Mouse (Mus musculus) lung, embryonic 14.5 days (tissue): ENCODE results near the gene Ankrd7. TPM values are rescaled to one million over a fixed set of nuclear protein-coding genes. Genes with fewer than 3 reads are reported as not detected.
"Not testable (repeated sequence)": the region's sequence is repeated elsewhere in the genome, so short reads cannot be mapped to it uniquely, and the experiment has no call there.

Experiments used
- ATAC-seq: fragments of 200-750 bp; cut with Nextera tagmentation; 2 replicates; pipeline ENCODE4 v1.8.0; 2017; ENCODE audit warnings: mild to moderate bottlenecking, moderate TSS enrichment, moderate library complexity; ENCODE audit not compliant: insufficient read depth
- DNase-seq: peaks from one replicate; pipeline ENCODE4 v3.0.0-alpha.2; 2015
- H3K27ac ChIP-seq: fragments of 300-500 bp; sonication (generic); 2 replicates; pipeline ENCODE4 v1.5.1; 2014; ENCODE audit warnings: low read depth, mild to moderate bottlenecking, moderate library complexity
- H3K27me3 ChIP-seq: fragments of 300-500 bp; sonication (generic); 2 replicates; pipeline ENCODE4 v1.6.1; 2014; ENCODE audit warnings: low read length, control low read depth; ENCODE audit not compliant: insufficient read depth
- H3K36me3 ChIP-seq: fragments of 300-500 bp; sonication (generic); 2 replicates; pipeline ENCODE4 v1.6.1; 2014; ENCODE audit warnings: control low read depth; ENCODE audit not compliant: insufficient read depth
- H3K4me1 ChIP-seq: fragments of 300-500 bp; sonication (generic); 2 replicates; pipeline ENCODE4 v1.6.1; 2014; ENCODE audit warnings: antibody characterized with exemption, control low read depth; ENCODE audit not compliant: insufficient read depth
- H3K4me2 ChIP-seq: fragments of 300-500 bp; sonication (generic); 2 replicates; pipeline ENCODE4 v1.6.1; 2014; ENCODE audit warnings: mild to moderate bottlenecking
- H3K4me3 ChIP-seq: fragments of 300-500 bp; sonication (generic); 2 replicates; pipeline ENCODE4 v1.5.1; 2014; ENCODE audit warnings: low read depth, low read length
- H3K9ac ChIP-seq: fragments of 300-500 bp; sonication (generic); 2 replicates; pipeline ENCODE4 v1.6.1; 2014
- H3K9me3 ChIP-seq: fragments of 300-500 bp; sonication (generic); 2 replicates; pipeline ENCODE4 v1.6.1; 2016; ENCODE audit warnings: low read depth, low read length, control low read depth
- CTCF ChIP-seq: IDR thresholded peaks from 2 replicates; pipeline ENCODE4 v1.5.1; 2016; ENCODE audit warnings: antibody characterized with exemption, low read depth
- WGBS: fragments of 180-500 bp; shearing (Covaris S2); extraction: QIAGEN DNeasy Blood & Tissue Kit; methylation state at CpG from one replicate; pipeline ENCODE4 v1.1.7; 2014; 5-methylcytosine and 5-hydroxymethylcytosine counted together
- polyA plus RNA-seq: library from polyadenylated mRNA; unstranded; fragments of >200 nt; fragmentation: Nextera tagmentation; extraction: Ambion mirVana; gene quantifications from 2 replicates; pipeline ENCODE4 v1.2.1, GENCODE M21; 2014

Gene Ankrd7
- polyA plus RNA-seq: 0.25 TPM in 1 of 2 replicates, not detected in the other

GRCm38 (mm10) chr6:18866018-18866417 lies at the start of gene Ankrd7:
TSS of gene Ankrd7 (plus strand) at chr6:18866318.
- Histone ChIP-seq H3K4me3 (no peak within 1 kb of the TSS), H3K9me3 (no peaks in the 10 kb centered on the region), H3K4me1 (no peaks in the 10 kb centered on the region), H3K4me2 (no peak within 1 kb of the TSS), H3K36me3 (no peaks in the 10 kb centered on the region), H3K27me3 (no peaks in the 10 kb centered on the region), H3K27ac (no peak within 1 kb of the TSS), H3K9ac (no peak within 1 kb of the TSS)
- no peak for ATAC-seq
- DNase-seq: no peak
- WGBS: 95% methylated on average over 8 of the region's 8 CpGs
- no peak for TF ChIP-seq CTCF

GRCm38 (mm10) chr6:18819343-18819742 lies 46.8 kb upstream of the Ankrd7 start:
- ATAC-seq (no peak), DNase-seq (peak; percentile 87)
- no peak overlapping the region for H3K4me3 ChIP-seq
- no peak overlapping the region for H3K4me2 ChIP-seq
- H3K9me3 ChIP-seq: no peaks in the 10 kb centered on the region
- TF ChIP-seq CTCF: peak; percentile 80
- no peak overlapping the region for H3K27ac ChIP-seq
- no peak overlapping the region for H3K9ac ChIP-seq
- H3K4me1 ChIP-seq: no peaks in the 10 kb centered on the region
- no peaks in the 10 kb centered on the region for H3K27me3 ChIP-seq
- WGBS: 11% methylated on average over 4 of the region's 4 CpGs
- no peaks in the 10 kb centered on the region for H3K36me3 ChIP-seq

DNA sequence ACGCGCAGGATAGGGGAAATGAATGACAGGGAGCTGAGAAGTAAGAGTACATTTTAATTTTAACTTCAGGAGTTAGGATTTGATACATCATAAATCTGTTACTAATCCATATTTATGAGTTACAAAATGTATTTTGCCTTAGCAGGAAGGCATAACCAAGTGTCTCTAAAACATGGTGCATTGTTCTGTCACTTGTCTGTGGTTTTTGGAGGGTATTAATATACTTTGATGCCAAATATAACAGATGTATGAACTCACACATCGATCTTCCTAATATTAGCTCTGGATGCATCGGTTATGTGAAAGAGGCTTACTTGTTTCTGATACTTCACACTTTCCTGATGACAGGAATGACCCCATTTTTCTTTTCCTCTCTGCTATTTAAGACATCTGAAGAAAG lies 45.9 kb upstream of the Ankrd7 start:
- no peak overlapping the region for H3K9ac ChIP-seq
- H3K9me3 ChIP-seq: no peaks in the 10 kb centered on the region
- no peaks in the 10 kb centered on the region for H3K27me3 ChIP-seq
- no peaks in the 10 kb centered on the region for H3K36me3 ChIP-seq
- DNase-seq (no peak), ATAC-seq (no peak)
- no peak overlapping the region for H3K27ac ChIP-seq
- no peak overlapping the region for H3K4me2 ChIP-seq
- H3K4me3 ChIP-seq: no peak overlapping the region
- TF ChIP-seq CTCF: no peak
- 66% methylated on average over 4 of the region's 4 CpGs for WGBS
- no peaks in the 10 kb centered on the region for H3K4me1 ChIP-seq

- H3K27ac ChIP-seq: no peak overlapping the region
- H3K4me3 ChIP-seq: no peak overlapping the region
- H3K9ac ChIP-seq: no peak overlapping the region
- WGBS: 41% methylated on average over 1 of the region's 1 CpGs
- no peaks in the 10 kb centered on the region for H3K9me3 ChIP-seq
- H3K27me3 ChIP-seq: no peaks in the 10 kb centered on the region
- no peak overlapping the region for H3K4me2 ChIP-seq
- H3K36me3 ChIP-seq: no peaks in the 10 kb centered on the region
- ATAC-seq (no peak), DNase-seq (no peak)
- no peaks in the 10 kb centered on the region for H3K4me1 ChIP-seq
- TF ChIP-seq CTCF: no peak
These were observed 43.3 kb upstream of the Ankrd7 start for GRCm38 (mm10) chr6:18822812-18823211.

DNA sequence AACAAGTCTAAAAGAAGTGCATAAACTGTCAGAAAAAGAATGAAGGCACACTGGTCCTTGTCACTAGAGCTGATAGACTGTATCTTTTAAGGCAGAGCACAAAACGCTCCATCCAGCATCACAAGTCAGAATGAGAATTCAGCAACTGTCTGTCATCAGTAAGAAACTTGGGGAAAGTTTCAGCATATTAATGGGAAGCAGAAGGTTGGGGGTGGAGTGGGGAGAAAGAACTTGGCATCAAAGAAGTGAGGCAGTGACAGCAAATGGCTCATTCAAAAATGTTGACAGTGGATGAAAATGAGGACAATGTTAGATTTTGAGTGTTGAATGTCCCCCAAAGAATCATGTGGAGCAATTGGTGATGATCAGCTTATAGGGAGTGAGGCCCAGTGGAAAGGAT lies 33.2 kb upstream of the Ankrd7 start:
- no peaks in the 10 kb centered on the region for H3K27me3 ChIP-seq
- no peak overlapping the region for H3K27ac ChIP-seq
- H3K4me2 ChIP-seq: no peak overlapping the region
- H3K9me3 ChIP-seq: no peaks in the 10 kb centered on the region
- no peaks in the 10 kb centered on the region for H3K4me1 ChIP-seq
- H3K4me3 ChIP-seq: no peak overlapping the region
- no peak for TF ChIP-seq CTCF
- no peaks in the 10 kb centered on the region for H3K36me3 ChIP-seq
- DNase-seq: no peak
- ATAC-seq: no peak
- WGBS: 66% methylated on average over 1 of the region's 1 CpGs
- H3K9ac ChIP-seq: no peak overlapping the region

GRCm38 (mm10) chr6:18844529-18844928 lies 21.6 kb upstream of the Ankrd7 start:
- DNase-seq, H3K4me3 ChIP-seq, H3K4me2 ChIP-seq, ATAC-seq, H3K9ac ChIP-seq, H3K36me3 ChIP-seq, H3K4me1 ChIP-seq, H3K9me3 ChIP-seq, H3K27me3 ChIP-seq, H3K27ac ChIP-seq: not testable (repeated sequence)
- 40% methylated on average over 4 of the region's 11 CpGs for WGBS

DNA sequence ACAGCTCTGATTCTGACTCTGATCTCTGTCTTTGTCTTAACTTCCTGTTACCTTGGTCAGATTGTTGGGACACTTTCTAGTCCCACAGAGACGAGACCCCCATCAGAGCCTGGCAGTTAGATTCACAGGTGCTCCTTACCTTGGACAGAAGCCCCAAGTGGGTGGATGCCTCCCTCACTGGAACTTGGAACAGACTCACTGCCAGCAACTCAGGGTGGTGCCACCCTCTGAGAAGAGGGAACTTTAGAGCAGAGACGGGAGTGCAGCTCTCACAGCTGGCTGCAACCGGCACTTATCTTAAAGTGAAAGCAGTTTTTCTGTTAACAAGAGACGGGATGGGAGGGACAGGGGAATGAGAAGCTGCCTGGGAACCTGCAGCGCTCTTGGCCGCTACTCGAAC lies 20.5 kb upstream of the Ankrd7 start:
- H3K4me2 ChIP-seq, H3K9me3 ChIP-seq, ATAC-seq, DNase-seq, H3K27ac ChIP-seq, H3K27me3 ChIP-seq, H3K4me1 ChIP-seq, H3K4me3 ChIP-seq, H3K36me3 ChIP-seq, H3K9ac ChIP-seq: not testable (repeated sequence)
- 41% methylated on average over 5 of the region's 7 CpGs for WGBS

DNA sequence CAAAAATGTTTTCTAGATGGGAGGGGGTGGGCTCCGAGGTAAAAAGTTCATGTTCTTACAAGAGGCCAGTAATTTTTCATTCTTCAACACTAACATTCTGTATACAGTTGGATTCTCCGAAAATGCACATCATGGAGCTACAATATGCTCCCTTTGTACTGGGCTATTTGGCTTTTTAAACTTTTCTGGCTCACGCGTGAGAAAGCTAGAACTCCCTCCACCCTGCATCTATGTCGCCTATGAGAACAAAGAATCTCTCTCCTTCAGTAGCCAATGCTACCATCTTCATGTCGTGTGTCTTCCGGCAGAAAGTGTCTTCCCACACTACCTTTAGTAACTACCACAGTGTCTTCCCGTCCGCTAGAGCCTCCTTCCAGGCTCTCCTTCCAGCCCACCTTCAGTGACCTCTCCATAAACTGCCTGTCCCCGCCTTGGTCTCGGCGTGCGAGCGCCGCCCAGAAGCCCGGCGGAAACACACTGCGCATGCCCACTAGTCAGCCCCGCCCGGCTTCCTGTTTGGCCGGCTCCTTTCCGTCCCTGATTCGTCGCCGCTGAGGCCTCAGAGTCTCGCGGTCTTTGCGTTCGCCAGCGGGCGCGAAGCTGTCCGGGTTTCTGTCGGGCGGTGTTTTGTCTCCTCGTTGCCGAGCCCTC lies 17.9 kb upstream of the Ankrd7 start, which contains the start of gene Lsm8:
TSS of gene Lsm8 (plus strand) at position 529 of the 651 bp plus-strand sequence.
- WGBS: under 1% methylated on average over 37 of the region's 37 CpGs
- Histone ChIP-seq H3K4me2 (peak within 1 kb of the TSS; percentile 83), H3K27me3 (no peaks in the 10 kb centered on the region), H3K4me3 (peak within 1 kb of the TSS; percentile 83), H3K9ac (peak within 1 kb of the TSS; percentile 98), H3K9me3 (no peaks in the 10 kb centered on the region), H3K36me3 (peaks cover 23% of the 10 kb centered on the region), H3K4me1 (peaks cover 7% of the 10 kb centered on the region), H3K27ac (peak within 1 kb of the TSS; percentile 97)
- DNase-seq (peak; percentile 99), ATAC-seq (peak; percentile 100)
- TF ChIP-seq CTCF: 0 out of 2 replicates have a peak, but pooled peaks have one; percentile 20
